Mouse (Mus musculus) frontal cortex, postnatal 25 days (tissue): Measurements from ENCODE around the gene S100a16.

Experiments
- DNase-seq, 2 experiments: peaks; one replicate each; pipeline ENCODE4 v3.0.0; 2022; ENCODE audit warnings: low spot score in 2 of 2

S100a16 gene

DNA sequence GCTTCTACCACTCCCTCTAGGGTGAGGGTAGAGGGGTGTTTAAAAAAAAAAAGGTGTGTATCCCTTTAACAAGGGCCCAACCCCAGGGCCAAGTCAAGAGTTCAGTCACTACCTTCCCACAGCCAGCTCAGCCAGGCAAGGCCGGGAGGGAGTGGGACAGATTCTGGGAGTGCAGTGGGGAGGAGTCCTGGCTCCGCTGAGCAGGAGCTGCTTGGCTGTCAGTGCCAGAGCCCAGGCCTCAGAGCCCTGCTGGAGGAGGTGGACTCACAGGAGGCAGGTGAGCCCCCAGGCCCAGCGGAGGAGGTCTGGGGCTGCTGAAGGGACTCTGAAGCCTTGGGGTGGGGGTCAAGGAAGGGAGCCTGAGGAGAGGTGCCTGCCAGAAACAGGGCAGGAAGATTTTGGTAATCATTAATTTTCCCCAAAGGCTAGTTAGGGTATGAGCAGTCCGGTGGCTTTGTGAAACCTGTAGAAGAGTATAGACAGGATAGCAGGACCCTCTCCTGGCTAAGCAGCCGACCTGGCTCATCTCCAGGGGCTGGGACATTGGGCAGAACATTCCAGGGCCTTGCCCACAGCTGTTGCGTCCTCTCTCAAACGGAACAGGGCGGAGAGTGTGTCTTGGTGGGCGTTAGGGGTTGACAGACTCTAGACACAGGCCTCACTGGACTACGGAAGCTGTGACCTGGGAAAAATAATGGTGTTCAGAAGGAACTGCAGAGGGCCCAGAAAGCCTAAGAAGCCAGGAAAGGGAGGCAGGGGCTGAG, at the start of gene S100a16:
TSS of gene S100a16 (plus strand) at position 114 of the 764 bp plus-strand sequence.
- DNase-seq, result no peak

DNA sequence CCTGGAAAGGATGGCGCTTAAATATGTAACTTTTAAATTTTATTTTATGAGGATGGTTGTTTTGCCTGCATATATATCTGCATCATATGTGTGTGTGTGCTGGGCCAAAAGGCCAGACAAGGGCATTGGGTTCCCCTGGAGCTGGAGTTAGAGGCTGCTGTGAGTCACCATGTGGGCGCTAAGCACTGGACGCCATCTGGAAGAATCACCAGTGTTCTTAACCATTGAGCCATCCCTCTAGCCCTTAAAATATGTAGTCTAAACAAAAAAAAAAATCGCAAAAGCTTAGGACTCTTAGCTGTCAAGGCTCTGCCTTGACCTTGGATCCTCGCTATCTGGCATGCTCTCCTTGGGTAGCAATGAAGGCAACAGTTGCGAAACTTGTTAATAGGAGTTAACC, 48.5 kb upstream of the S100a16 start:
- DNase-seq, result no peak

DNA sequence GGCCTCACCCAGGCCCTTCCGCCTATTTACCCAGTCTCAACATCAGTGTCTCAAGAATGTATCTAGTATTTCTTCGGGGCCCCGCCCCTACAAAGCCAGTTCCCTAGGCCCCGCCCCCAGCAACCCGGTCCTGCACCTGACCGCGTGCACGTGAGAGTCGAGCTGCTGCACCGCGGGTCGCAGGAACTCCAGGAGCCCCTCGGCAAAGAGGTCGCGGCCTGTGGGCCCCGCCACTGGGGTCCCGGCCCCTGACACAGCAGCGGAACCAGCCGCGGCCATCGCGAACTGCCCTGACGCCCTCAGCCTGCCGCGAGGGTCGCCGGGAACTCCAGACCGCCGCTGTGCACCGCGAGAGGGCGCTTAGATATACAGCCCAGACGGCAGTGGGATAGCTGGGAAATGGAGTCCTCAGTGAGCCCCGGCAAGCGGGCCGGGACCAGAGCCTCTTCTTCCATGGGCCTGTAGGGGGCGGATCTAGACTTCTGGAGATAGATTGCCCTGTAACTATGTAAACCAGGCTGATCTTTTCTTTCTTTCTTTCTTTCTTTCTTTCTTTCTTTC, 46.3 kb upstream of the S100a16 start, which contains the start of gene Snapin:
TSS of gene Snapin (minus strand) at position 338 of the 561 bp plus-strand sequence.
- DNase-seq, result peak; percentile 91 to 92

DNA sequence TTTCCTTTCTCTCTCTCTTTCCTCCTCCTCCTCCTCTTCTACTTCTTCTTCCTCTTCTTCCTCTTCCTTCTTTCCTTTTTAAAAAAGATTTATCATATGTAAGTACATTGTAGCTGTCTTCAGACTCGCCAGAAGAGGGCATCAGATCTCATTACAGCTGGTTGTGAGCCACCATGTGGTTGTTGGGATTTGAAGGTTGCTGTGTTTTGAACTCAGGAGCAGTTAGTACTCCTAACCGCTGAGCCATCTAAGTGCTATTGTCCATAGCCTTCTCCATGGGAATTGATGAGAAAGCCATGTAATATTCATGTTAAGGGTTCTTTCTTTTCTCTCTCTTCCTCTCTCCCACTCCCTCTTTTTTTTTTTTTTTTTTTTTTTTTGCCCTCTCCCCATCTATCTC, 45.7 kb upstream of the S100a16 start:
- DNase-seq, result peak in 1 of 2 experiments; percentile 36

GRCm38 (mm10) chr3:90493831-90494540, 43.1 kb upstream of the S100a16 start:
- no peak for DNase-seq

- no peak for DNase-seq
Measured at GRCm38 (mm10) chr3:90495850-90496525, 41.1 kb upstream of the S100a16 start.

DNA sequence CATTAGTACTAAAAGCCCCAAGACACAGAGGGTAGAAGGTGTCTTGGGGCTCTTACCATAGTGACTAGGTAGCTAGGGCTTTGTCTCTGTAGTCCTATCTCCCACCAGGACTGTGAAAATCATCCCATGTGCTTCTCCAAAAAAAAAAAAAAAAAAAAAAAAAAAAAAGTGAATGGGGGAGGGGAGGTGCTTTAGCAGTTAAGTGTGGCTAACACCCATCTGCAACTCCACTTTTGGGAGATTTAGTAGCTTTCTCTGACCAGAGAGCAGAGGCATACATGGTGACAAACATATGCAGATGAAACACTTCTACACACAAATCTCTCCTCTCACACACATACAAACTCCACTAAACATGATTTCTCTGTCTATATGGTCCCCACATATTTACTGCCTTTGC, 39.5 kb upstream of the S100a16 start:
- no peak for DNase-seq

GRCm38 (mm10) chr3:90503444-90503843, 33.6 kb upstream of the S100a16 start:
- DNase-seq, result no peak

- no peak for DNase-seq
Measured at GRCm38 (mm10) chr3:90505216-90505615, 31.8 kb upstream of the S100a16 start.

DNA sequence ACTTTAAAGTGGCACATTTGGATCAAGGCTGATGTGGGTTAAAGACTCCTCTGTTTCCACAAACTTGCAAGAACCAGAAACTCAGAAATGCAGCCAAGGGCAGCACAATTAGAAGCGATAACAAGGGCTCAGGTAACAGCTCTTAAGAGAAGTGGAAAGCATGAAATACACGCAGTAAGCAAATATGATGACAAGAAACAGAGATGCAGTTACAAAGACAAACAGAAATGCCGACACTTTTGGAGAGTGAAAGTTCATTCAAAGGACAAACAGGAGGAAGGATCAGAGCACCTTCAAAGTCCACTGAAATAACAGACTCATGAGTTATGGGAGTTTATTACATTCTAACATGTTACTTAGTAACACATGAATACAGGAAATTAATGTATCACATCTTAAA, 30.7 kb upstream of the S100a16 start:
- DNase-seq, result no peak

DNA sequence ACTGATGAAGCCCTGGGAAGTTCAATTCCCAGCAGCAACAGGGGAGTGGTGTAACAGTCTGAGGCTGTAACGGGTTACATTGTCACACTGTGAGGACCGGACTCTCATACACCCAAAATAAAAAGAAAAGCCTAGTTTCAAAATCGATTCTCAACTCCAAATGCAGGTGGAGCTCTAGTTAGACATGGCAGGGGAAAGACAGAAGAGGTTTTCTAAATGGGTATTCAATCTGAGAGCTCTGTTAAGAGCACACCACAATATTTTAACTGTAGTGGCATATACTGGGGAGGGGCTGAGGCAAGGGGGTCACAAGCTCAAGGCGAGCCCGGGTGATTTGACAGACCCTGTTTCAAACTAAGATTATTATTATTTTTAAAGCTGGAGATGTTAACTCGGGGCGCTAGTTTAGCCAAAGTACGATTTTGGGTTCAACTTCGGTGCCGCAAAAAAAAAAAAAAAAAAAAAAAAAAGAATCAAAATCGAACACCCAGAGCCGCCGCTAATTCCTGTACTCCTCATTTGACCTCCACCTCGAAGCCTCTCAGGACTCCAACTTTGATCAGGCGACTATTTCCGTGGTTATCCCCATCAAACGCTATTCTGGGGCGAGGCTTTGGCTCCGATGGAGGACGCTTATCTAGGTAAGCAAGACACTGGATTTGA, 28.6 kb upstream of the S100a16 start:
- no peak for DNase-seq

DNA sequence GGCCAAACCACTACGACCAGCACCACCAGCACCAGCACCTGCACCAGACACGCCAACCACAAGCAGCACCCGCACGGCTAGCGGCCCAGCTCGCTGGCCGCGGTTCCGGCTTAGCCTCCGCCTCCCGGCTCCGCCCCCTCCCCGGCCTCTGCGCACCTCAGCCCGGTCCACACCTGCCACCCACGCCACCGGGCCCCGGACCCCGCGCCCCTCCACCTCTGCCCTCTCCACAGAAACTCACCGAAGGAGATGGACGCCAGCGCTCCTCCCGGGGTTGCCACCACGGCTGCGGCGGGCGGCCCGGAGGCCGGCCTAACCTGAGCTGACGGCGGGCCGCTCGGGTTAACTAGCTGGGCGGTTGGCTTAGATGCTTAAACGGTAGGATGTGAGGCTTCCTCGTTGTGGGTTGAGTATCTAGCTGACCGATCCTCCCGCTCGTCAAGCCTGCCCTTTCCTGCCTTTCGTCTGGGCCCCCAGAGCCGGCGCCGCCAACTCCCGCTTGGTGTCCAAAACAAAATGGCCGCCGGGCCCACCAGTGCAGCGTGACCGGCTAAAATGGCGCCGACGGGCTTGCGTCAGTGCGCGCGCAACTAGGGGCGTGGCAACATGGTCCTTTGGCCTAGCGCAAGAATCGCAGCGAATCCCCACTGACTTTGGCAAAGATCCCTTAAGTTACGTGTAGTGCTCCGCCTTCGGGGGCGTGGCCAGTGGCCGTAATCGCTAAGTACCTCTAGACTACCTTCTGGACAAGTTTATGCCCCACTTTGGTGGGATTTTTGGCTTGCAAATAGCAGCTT, 27.9 kb upstream of the S100a16 start, which contains the start of gene Chtop:
TSS of gene Chtop (minus strand) at position 549 of the 797 bp plus-strand sequence.
- peak; percentile 98 to 99 for DNase-seq

DNA sequence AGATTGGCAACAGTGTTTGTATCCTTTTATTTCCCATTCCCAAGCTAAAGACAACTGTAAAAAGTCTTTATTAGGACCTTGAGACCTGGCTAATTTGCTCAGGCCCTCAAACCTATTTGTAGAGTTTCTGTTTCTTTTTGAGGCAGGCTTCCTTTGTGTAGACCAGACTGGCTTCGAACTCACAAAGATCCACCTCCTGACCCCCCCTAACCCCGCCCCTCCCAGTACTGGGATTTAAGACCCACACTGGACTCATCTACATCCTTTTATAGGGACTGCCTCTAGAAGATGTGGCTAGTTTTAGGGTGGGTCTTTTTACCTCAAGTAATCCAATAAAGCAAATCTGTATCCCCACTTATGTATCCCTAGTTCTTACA, 27.3 kb upstream of the S100a16 start:
- DNase-seq, result no peak

GRCm38 (mm10) chr3:90512276-90512675, 24.8 kb upstream of the S100a16 start:
- no peak for DNase-seq

GRCm38 (mm10) chr3:90512948-90513642, 24.0 kb upstream of the S100a16 start:
- DNase-seq, result no peak

DNA sequence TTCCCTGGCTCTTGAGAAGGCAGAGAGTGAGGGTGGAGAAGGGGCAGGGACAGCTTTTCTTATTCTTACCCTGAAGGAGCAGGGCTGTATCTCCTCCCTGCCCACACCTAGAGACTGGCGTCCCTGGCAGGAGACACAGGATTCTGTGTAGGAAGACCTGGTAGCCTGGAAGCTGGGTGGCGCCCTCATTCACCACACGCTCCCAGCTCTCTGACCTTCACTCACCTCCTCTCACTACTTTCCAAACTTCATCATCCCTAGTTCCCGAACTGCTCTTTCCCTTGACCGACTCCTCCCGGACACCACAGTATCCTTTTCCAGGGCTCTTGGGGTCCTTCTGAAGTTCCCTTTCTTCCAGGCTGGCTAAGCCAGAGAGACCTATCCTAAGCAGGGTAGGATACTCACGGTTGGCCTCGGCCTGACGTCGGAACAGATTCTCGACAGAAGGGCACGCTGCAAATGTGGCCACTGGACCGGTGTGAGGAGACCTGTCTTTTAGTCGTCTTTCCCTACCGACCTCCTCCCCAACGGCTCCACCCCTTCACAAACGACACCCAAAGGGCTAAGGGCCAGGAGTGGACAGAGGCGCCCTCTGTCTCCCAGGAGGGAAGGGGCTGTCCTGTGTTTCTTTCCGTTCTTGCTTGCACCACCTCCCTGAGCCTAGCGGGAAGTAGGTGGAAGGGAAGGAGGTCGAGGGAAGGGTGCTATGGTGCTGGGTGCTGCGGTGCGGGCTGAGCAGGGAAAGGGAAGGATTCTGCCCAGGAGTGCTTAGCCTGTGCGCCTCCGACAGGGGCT, 23.1 kb upstream of the S100a16 start, which contains the start of the genes S100a1 and S100a13:
TSS of gene S100a1 (minus strand) at position 597 of the 795 bp plus-strand sequence.
TSS of gene S100a13 (plus strand) at position 640 of the 795 bp plus-strand sequence.
- DNase-seq, result no peak

DNA sequence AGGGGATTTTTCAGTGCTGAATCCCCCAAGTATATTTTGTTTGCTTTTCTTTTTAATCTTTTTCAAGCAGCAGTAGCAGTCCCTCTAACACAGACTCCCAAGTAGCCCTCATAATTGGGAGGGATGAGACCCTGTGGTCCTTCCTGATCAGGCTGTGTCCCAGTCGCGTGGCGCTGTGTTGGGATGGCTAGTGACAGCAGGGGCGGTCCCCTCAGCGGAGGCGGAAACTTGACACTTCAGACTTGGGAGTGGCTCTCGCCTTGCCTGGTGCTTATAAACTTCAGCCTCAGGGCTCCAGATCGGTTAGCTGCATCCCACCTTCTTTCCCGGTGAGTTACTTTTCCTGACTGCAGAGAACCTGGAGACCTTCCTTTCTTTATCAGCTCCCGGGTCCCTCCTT, 22.4 kb upstream of the S100a16 start:
- no peak for DNase-seq

DNA sequence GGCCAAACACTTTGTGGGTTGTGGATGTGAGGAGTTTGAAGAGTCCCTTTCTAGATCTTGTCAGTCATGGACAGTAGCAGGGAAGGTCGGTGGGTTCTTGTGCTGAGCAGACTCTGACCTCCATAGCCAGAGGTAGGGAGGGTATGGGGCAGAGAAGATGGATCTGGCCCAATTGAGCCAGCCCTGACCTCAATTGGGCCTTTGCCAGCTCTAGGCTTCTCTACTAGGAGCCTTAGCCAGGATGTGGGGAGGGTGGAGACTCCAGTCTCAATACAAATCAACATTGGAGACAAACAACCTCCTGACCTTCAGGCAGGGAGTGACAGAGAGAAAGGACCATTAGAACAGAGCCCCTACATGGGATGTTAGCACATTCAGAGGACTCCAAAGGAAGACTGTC, 21.8 kb upstream of the S100a16 start:
- DNase-seq, result no peak

DNA sequence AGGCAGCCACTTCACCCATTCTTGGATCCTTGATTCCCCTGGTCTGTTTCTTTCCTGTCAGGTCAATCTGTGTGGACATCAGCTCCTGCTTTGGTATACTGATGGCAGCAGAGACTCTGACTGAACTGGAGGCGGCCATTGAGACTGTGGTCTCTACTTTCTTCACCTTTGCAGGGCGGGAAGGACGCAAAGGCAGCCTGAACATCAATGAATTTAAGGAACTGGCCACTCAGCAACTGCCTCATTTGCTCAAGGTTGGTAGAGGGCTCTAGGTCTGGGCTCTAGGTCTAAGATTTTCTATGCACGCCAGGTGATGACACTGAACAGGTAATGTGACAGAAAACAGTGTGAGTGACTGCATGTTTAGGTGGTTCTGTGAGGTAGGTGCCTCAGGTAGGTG, 21.3 kb upstream of the S100a16 start:
- no peak for DNase-seq
